Mouse (Mus musculus): ENCODE measurements at regions not wholly inside any gene's neighbourhood (a gene's known extent, or its start where the extent isn't known, plus 50 kb on each side); places are given as distances from the start of the nearest gene placed in this dataset.

- peak; percentile 34 for DNase-seq (ENCODE audit: low read depth)
Observed at GRCm38 (mm10) chr12:67620137-67620910, 398.0 kb upstream of the Mdga2 start.

GRCm38 (mm10) chr12:67618252-67618651, 395.9 kb upstream of the Mdga2 start:
- TF ChIP-seq CTCF (IDR thresholded peaks at IDR 0.05; ENCODE audit: borderline replicate concordance, extremely low read depth, insufficient read depth, insufficient read length) (no peak), POLR2A (IDR thresholded peaks at IDR 0.05; ENCODE audit: borderline replicate concordance, extremely low read depth, insufficient read depth, insufficient read length, poor library complexity, severe bottlenecking) (no peak)
- DNase-seq (ENCODE audit: low read depth) = peak; percentile 80

GRCm38 (mm10) chr12:67598927-67599326, 376.6 kb upstream of the Mdga2 start:
- DNase-seq (ENCODE audit: low read depth) = peak; percentile 68
- no peak for TF ChIP-seq POLR2A (IDR thresholded peaks at IDR 0.05; ENCODE audit: borderline replicate concordance, extremely low read depth, insufficient read depth, insufficient read length, poor library complexity, severe bottlenecking)
- no peak for TF ChIP-seq CTCF (IDR thresholded peaks at IDR 0.05; ENCODE audit: borderline replicate concordance, extremely low read depth, insufficient read depth, insufficient read length)
